Mouse (Mus musculus) granulocyte monocyte progenitor cell, adult 5-6 weeks (primary cell): ENCODE data around the gene Phactr2. TPM values are rescaled to one million over a fixed set of nuclear protein-coding genes. Genes with fewer than 3 reads are reported as not detected.
A peak's percentile ranks its signal among the peaks of the same experiment; 100 is the strongest.

Source experiments
- ATAC-seq: replicated peaks from 2 replicates; pipeline ENCODE4 v1.8.0; 2016; ENCODE audit warnings: mild to moderate bottlenecking, moderate TSS enrichment, inconsistent platforms; ENCODE audit not compliant: poor library complexity, severe bottlenecking
- total RNA-seq, 2 experiments: library from RNA; stranded (forward) in 1 of 2; stranded (reverse) in 1 of 2; fragments of 200-712, 200-1000 nt in 1 of 2; fragments of >200 nt in 1 of 2; fragmentation: Nextera tagmentation in 1 of 2; gene quantifications; 2 replicates each; pipeline ENCODE4 v1.2.3; 2014 to 2017

Gene Phactr2
- total RNA-seq, 2 experiments from 2014 or later, result 15.8 to 27.3 TPM

- no peak for ATAC-seq
Measured at GRCm38 (mm10) chr10:13412202-13412923, 61.8 kb downstream of the Phactr2 start.

- ATAC-seq, result no peak
Measured at GRCm38 (mm10) chr10:13411056-13411455, 63.2 kb downstream of the Phactr2 start.

GRCm38 (mm10) chr10:13401971-13402370, 72.2 kb downstream of the Phactr2 start:
- no peak for ATAC-seq

- no peak for ATAC-seq
Measured at GRCm38 (mm10) chr10:13395753-13396152, 78.5 kb downstream of the Phactr2 start.

- ATAC-seq, result no peak
Measured at GRCm38 (mm10) chr10:13394000-13394399, 80.2 kb downstream of the Phactr2 start.

- ATAC-seq, result no peak
Measured at GRCm38 (mm10) chr10:13388116-13388922, 85.9 kb downstream of the Phactr2 start.

- no peak for ATAC-seq
Measured at GRCm38 (mm10) chr10:13384866-13385265, 89.3 kb downstream of the Phactr2 start.

GRCm38 (mm10) chr10:13377895-13378294, 96.3 kb downstream of the Phactr2 start:
- peak; percentile 59 for ATAC-seq

DNA sequence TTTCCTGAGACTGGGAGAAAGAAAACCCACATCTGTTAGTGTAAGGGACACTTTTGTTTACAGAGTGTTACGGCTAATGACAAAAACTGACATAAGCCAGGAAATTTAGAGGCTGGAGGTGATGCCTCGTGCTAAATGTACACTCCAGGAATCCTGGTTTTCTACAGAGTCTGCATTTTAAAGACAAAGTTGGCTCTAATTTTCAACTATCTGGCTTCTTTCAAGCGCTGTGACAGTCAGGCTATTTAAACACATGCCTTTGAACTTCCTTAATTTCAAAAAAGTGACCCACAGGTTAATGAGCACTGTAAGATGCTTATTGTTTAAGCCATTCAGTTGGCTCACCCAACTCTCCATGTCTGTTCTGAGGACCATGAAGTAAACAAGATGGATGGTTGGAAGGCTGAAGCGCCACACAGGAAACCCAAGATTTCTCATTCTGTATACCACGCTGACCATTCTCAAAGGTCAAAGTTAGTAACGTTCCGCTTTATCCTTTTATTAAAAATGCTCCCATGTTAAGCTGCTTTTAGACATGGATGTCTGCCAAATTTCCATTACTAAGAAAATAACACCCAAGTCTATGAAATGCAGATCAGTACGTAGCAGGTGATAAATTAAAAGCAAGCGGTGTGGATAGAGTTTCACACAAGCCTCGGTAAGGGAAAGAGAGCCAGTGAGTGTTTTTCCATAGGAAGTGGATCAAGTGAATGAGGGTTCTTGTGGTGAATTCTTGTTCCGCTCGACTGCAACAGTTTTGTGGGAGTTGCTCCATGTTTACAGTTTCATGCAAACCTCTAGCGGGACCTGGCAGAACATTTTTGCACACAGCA, 97.6 kb downstream of the Phactr2 start:
- ATAC-seq, result no peak

DNA sequence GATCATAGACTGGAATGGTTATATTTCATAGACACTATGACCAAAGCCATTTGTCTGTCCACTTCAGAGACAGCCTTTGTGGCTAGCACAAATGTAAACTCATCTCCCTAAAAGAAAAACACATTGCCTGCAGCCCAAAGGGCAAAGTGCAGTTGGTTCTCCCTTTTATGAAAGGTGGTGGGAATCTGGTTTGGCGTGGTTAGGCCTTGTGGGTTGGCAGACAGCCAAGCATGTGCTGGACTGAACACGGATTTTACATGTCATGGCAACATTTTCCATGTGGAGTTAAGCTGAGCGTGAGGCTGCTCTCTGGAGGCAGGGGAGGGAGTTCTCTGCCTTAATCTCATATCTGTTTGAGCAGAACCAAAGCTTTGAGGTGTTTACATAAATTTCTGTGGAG, 98.4 kb downstream of the Phactr2 start:
- no peak for ATAC-seq

DNA sequence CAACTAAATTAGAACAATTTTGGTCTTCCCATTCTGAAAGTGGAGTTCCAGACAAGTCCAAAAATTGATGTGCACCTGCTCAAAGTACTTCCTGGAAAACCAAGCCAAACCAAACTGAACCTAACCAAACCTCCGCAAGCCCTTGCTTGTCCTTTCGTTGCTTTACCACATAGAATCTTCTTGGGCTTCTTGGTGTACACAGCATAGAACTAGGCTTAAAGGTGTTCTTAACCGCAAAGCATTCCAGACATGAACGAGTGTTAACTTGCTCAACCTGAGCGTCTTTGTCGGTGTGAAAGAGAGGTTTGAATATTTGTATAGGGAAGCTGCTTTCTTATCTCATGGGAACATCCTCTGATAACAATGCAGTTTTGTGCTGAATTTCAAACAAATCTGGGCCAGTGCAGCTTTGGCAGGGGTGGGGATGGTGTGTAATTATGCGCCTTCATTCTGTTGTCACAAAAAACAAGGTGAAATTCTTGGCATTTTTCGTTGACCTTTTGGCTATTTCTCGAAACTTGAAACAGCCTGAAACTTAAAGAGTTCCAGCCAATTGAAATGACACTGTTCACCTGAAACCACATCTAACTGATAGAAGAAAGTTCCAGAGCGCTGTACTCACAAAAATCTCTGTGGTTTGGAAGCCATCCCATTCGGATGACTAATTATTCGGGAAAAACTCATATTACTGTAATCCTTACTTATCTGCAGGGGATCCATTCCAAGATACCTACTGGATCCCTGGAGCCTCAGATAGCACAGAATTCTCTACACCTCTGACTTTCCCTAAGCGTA, 104.4 kb downstream of the Phactr2 start:
- no peak for ATAC-seq

DNA sequence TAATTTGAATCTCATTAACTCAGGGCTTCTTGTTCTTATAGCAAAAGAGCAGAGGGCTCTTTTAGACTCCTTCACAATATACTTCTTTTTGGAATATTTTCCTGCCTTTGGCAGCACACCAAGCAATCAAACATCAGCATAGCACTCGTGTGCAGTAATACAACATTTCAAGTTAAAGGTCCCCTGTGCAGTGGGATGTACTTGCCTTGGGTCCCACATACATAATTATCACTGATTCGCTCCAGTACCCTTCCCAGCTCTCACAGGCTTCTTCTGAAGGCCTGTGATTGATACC, 110.0 kb downstream of the Phactr2 start:
- no peak for ATAC-seq

DNA sequence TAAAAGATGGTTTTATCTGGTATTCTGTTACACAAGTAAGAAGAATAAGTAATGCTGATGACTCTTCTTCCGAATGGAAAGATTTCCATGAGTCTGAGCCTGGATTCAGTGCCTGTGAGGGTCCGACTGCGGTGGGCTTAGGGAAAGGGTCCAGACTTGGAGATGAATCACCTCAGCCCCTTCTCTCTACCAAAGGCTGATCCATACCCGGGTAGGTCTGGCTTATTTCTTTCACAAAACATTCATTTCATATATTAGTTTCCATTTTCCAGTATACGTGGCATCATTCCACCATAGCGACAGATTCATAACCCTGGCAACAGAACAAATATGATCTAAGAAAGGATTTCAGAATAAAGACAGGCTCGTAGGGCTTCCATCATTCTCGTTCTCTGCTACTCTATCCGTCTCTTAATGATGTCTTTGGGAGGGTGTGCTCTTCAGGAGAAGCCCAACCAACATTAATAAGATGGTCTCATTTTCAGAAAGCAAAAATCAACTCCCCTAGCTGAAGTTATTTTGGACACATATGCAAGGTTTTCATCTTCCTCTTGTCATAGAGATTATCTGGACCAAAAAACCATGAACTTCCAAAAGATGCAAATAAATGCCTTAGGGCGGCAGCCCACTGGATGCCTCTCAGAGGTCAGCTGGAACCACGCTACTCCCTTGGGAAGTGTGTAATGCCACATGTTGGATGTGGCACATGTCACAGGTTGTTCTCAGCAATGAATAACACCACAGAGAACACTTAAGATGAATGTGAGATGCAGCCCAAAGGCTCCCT, 110.5 kb downstream of the Phactr2 start:
- ATAC-seq, result no peak

DNA sequence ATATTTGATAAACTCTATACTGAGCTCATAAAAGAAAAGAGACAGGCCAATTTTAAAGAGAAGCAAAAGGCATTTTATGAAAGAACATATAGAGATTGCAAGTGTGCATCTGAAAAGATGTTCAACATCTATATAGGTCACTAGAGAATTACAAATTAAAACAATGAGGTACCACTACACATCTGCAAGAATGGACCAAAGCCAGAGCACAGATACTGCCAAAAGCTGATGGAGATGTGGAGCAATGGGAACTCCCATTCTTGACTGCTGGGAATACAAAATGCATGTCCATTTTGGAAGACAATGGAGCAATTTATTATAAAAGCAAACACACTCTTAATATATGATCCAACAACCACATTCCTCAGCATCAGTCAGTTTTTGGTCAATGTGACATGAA, 113.3 kb downstream of the Phactr2 start:
- ATAC-seq, result no peak

DNA sequence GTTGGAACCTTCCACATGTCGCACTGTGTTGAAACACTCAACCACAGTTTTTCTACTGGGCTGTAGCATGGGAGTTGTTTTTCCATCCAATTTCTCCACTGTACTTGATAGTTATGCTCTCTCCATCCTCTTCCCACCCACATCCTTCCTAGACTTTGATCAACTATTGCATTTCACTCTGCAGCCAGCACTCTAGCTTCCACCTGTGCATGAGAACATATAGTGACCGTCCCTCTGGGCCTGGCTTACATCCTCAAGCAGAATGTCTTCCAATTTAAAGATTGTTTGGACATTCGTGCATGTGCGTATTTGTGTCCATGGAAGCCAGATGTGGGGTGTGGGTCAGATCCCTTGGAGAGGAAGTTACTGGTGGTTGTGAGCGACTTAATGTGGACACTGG, 114.4 kb downstream of the Phactr2 start:
- ATAC-seq, result no peak

DNA sequence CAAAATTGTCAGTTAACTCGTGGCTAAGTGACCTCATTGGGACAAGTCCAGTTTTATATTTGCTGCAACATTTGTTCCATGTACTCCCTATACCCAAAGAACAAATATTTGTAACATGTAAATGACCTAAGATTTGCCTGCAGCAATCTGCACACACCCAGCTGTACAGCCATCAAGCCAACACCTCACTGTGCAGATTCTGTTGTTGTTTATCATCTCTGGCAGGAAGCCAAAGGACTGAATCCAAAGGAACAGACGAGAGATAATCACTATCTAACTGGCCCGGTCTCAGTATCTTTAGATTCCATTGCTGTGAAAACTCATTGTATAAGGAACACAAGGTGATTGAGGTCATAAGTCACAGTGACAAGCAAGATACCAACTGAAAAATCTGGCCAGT, 115.5 kb downstream of the Phactr2 start:
- ATAC-seq, result no peak

DNA sequence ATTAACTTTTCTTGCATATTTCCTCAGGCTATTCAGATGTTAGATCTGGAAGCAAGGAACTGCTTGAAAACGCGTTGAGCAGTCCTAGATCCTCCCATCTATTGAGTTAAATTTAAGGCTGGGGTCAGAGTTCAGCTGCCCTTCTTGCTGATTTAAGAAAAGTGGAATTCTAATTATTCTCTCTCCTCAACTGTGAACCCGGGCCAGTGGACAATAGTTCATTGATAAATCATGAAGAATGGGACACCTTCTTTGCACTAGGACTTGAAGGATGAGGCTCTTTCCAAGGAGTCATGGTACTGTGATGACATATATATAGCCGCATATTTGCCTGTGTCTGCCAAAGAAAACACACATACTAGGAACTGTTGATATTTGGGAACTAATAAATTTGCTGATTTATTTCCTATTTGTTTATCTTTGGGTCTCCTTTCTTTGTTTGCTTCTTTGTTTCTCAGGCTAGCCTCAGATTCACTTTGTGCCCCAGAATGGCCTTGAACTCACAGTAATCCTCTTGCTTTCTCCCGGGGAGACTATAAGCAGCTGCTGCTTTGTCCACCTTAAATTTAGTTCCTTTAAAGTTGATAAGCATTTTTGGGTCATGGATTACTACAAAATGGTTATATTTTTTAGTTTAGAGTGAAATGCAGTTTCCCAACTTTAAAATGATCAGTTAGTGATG, 127.5 kb downstream of the Phactr2 start:
- no peak for ATAC-seq

DNA sequence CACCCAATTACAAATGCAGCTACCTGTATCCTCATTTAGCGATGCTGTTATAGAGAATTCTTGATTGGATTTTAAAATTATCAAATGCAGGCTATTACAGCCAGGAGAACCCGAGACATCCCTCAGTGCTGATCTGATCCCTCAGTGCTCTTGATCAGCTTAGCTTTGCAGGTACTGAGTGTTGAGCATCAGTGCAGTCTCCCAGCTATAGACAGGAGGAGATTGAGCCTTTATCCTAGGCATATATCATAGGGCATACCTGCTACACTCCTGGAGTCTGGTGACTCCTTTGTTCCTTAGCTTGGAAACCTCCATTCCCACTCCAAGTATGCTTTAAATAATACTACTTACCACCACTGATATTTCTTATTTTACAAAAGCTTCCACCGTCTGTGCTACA, 133.6 kb downstream of the Phactr2 start:
- no peak for ATAC-seq

DNA sequence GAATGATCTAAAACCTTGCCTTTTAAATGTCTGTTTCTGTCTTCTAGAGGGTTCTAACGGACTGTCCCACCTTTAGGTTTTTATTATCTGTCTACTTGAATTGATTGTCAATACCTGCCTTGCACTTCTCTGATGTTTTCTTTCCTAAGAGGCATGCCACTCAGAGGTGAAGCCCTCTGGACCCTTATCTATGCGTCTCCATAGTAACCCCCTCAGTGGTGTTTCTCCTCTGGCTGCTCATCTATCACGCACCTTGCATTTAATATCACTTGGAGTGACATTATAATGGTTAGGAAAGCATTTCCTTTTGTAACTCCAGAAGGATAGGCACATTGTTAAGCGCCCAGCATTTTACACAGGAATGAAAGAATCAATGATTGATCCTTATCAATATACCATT, 137.2 kb downstream of the Phactr2 start:
- no peak for ATAC-seq
